Mouse (Mus musculus) myocyte (in vitro differentiated cells): Measurements from ENCODE around the gene Kcnh7. TPM values are rescaled to one million over a fixed set of nuclear protein-coding genes. Genes with fewer than 3 reads are reported as not detected.

Source experiments
- H3K27me3 ChIP-seq: one replicate; pipeline ENCODE4 v1.6.1; 2011; ENCODE audit not compliant: control insufficient read depth, insufficient read depth, insufficient read length
- H3K36me3 ChIP-seq: one replicate; pipeline ENCODE4 v1.6.1; 2011; ENCODE audit not compliant: control insufficient read depth, insufficient read depth
- H3K4me2 ChIP-seq: one replicate; pipeline ENCODE4 v1.6.1; 2011; ENCODE audit warnings: low read depth, control low read depth
- H3K4me3 ChIP-seq: one replicate; pipeline ENCODE4 v1.5.1; 2011; ENCODE audit warnings: mild to moderate bottlenecking, control low read depth, moderate library complexity
- H3K79me2 ChIP-seq: one replicate; pipeline ENCODE4 v1.6.1; 2011; ENCODE audit not compliant: control insufficient read depth, insufficient read depth
- H3ac ChIP-seq: one replicate; pipeline ENCODE4 v1.6.1; 2011; ENCODE audit not compliant: control insufficient read depth, insufficient read length
- CEBPB ChIP-seq: IDR thresholded peaks from 2 replicates; pipeline ENCODE4 v1.6.1; 2011; ENCODE audit warnings: mild to moderate bottlenecking, moderate library complexity; ENCODE audit not compliant: poor library complexity, insufficient read depth, severe bottlenecking
- E2F4 ChIP-seq: IDR thresholded peaks from one replicate; pipeline ENCODE4 v1.6.1; 2011; ENCODE audit warnings: mild to moderate bottlenecking, control low read depth, moderate library complexity; ENCODE audit not compliant: insufficient read depth
- MAX ChIP-seq: IDR thresholded peaks from one replicate; pipeline ENCODE4 v1.6.1; 2011; ENCODE audit warnings: low read depth, mild to moderate bottlenecking, control low read depth
- MYOD1 ChIP-seq, 3 experiments: IDR thresholded peaks; one replicate each; pipeline ENCODE4 v1.6.1; 2011; ENCODE audit warnings: control low read depth in 2 of 3, low read depth in 2 of 3, mild to moderate bottlenecking in 2 of 3, moderate library complexity in 1 of 3; ENCODE audit not compliant: insufficient read length in 2 of 3, control insufficient read depth in 1 of 3
- MYOG ChIP-seq, 3 experiments: IDR thresholded peaks; one replicate each; pipeline ENCODE4 v1.6.1; 2011; ENCODE audit warnings: control low read depth in 2 of 3, low read depth in 2 of 3, mild to moderate bottlenecking in 2 of 3; ENCODE audit not compliant: insufficient read length in 2 of 3, control insufficient read depth in 1 of 3, insufficient read depth in 1 of 3
- POLR2A ChIP-seq: IDR thresholded peaks from one replicate; pipeline ENCODE4 v1.6.1; 2011; ENCODE audit warnings: low read depth, mild to moderate bottlenecking, control low read depth, moderate library complexity; ENCODE audit not compliant: insufficient read length
- POLR2AphosphoS2 ChIP-seq: IDR thresholded peaks from one replicate; pipeline ENCODE4 v1.6.1; 2011; ENCODE audit warnings: low read depth, control low read depth; ENCODE audit not compliant: insufficient read length
- REST ChIP-seq: IDR thresholded peaks from one replicate; pipeline ENCODE4 v1.6.1; 2011; ENCODE audit warnings: mild to moderate bottlenecking, control low read depth, moderate library complexity; ENCODE audit not compliant: insufficient read depth, insufficient read length
- SRF ChIP-seq: IDR thresholded peaks from one replicate; pipeline ENCODE4 v1.6.1; 2011; ENCODE audit warnings: low read depth; ENCODE audit not compliant: control insufficient read depth, insufficient read length
- TCF12 ChIP-seq: IDR thresholded peaks from one replicate; pipeline ENCODE4 v1.6.1; 2011; ENCODE audit warnings: mild to moderate bottlenecking, control low read depth; ENCODE audit not compliant: poor library complexity, insufficient read depth, severe bottlenecking
- TCF3 ChIP-seq: IDR thresholded peaks from one replicate; pipeline ENCODE4 v1.6.1; 2011; ENCODE audit warnings: low read depth, control low read depth; ENCODE audit not compliant: insufficient read length
- USF1 ChIP-seq: IDR thresholded peaks from one replicate; pipeline ENCODE4 v1.6.1; 2011; ENCODE audit warnings: low read depth, mild to moderate bottlenecking, control low read depth, moderate library complexity
- polyA plus RNA-seq: library from polyadenylated mRNA; unstranded; fragments of >200 nt; fragmentation: generic; extraction: Trizol; gene quantifications from one replicate; pipeline ENCODE4 v1.2.1, GENCODE M21; 2012; ENCODE audit warnings: missing spikeins

The Kcnh7 gene
- polyA plus RNA-seq, 1 experiment = 0.02 TPM

GRCm38 (mm10) chr2:62646014-62646645 is 538.0 kb downstream of the Kcnh7 start, which contains the start of gene Ifih1:
Gene Ifih1, minus strand, starts transcription at chr2:62646255.
- TF ChIP-seq TCF3 (no peak), TCF12 (no peak)

GRCm38 (mm10) chr2:62645475-62645874 is 538.6 kb downstream of the Kcnh7 start:
- no peak overlapping the region for H3ac ChIP-seq
- H3K4me3 ChIP-seq = peak overlapping the region; percentile 31
- peak overlapping the region; percentile 72 for H3K4me2 ChIP-seq
- TF ChIP-seq TCF12 = no peak
- TF ChIP-seq SRF = no peak
- TF ChIP-seq POLR2AphosphoS2 = no peak
- no peaks in the 10 kb centered on the region for H3K27me3 ChIP-seq
- no peaks in the 10 kb centered on the region for H3K36me3 ChIP-seq
- no peaks in the 10 kb centered on the region for H3K79me2 ChIP-seq

More at GRCm38 (mm10) chr2:62646014-62646645, 538.0 kb downstream of the Kcnh7 start, which contains the start of gene Ifih1:
- Histone ChIP-seq H3ac (no peak within 1 kb of the TSS), H3K79me2 (no peaks in the 10 kb centered on the region), H3K27me3 (no peaks in the 10 kb centered on the region), H3K4me3 (peak within 1 kb of the TSS; percentile 31), H3K36me3 (no peaks in the 10 kb centered on the region), H3K4me2 (peak within 1 kb of the TSS; percentile 72)

- Histone ChIP-seq H3K27me3 (no peaks in the 10 kb centered on the region), H3K36me3 (no peaks in the 10 kb centered on the region), H3K4me3 (no peak overlapping the region), H3K4me2 (no peak overlapping the region), H3K79me2 (no peaks in the 10 kb centered on the region), H3ac (no peak overlapping the region)
- TF ChIP-seq REST (no peak), TCF3 (no peak), POLR2A (no peak), MYOD1 (IDR thresholded peaks at IDR 0.05; ENCODE audit: control insufficient read depth in 1 of 3, insufficient read length in 2 of 3, low read depth in 2 of 3) (no peak), E2F4 (no peak), TCF12 (no peak), MYOG (IDR thresholded peaks at IDR 0.05; ENCODE audit: control insufficient read depth in 1 of 3, insufficient read depth in 1 of 3, insufficient read length in 2 of 3, low read depth in 2 of 3) (no peak), POLR2AphosphoS2 (no peak), CEBPB (no peak), MAX (no peak), SRF (no peak), USF1 (no peak)
Measured at GRCm38 (mm10) chr2:62644891-62645290, 539.2 kb downstream of the Kcnh7 start.
